Mouse (Mus musculus) bone marrow, adult 2 months (tissue): ENCODE measurements around the gene Rrbp1.

ENCODE experiments used
- CTCF ChIP-seq: fragments of 200-500 bp; IDR thresholded peaks from 2 replicates; pipeline ENCODE4 v1.5.1; 2011; ENCODE audit warnings: low read length, control low read depth; ENCODE audit not compliant: control insufficient read depth, insufficient read depth
- POLR2A ChIP-seq: fragments of 200-500 bp; IDR thresholded peaks from 2 replicates; pipeline ENCODE4 v1.6.1; 2011; ENCODE audit warnings: low read depth, mild to moderate bottlenecking, control low read depth, low read length, borderline replicate concordance; ENCODE audit not compliant: control insufficient read depth

GRCm38 (mm10) chr2:143937861-143938260 lies 73.2 kb downstream of the Rrbp1 start:
- TF ChIP-seq CTCF (no peak), POLR2A (no peak)
